In genomic region chr2:52068641-52069040, GRCm38 (mm10) we compare ENCODE assay signal across 20 mouse cellular contexts.
"Had no signal": no experiment of that assay in that cellular context is flagged by ENCODE, and none has a peak within 500 bp of the region (broad histone marks: within the 10 kb centered on the region; RNA-seq: fewer than 3 reads in every experiment).

No protein-coding gene starts in this region.

- H3K27ac ChIP-seq: limb, embryonic 10.5 days; limb, embryonic 13.5 days; liver, embryonic 12.5 days; liver, embryonic 15.5 days; lung, embryonic 15.5 days; midbrain, embryonic 12.5 days; midbrain, embryonic 15.5 days had no signal

- ATAC-seq: liver, embryonic 12.5 days; midbrain, embryonic 15.5 days had no signal

- H3K27me3 ChIP-seq: limb, embryonic 13.5 days; liver, embryonic 12.5 days; lung, embryonic 15.5 days; midbrain, embryonic 12.5 days; midbrain, embryonic 15.5 days had no signal

- H3K9me3 ChIP-seq: limb, embryonic 10.5 days; limb, embryonic 13.5 days; liver, embryonic 12.5 days; liver, embryonic 15.5 days; lung, embryonic 15.5 days; midbrain, embryonic 12.5 days; midbrain, embryonic 15.5 days had no signal

- DNase-seq: kidney, adult 18-20 months; kidney, adult 9 months; kidney, postnatal 14 days; kidney, postnatal 4 days; layer of hippocampus, postnatal 36 days; liver; lung, adult 18-20 months; lung, postnatal 10 days; lung, postnatal 36 days; thymus, adult 2 months; thymus, postnatal 14 days; thymus, postnatal 4 days had no signal

- H3K9ac ChIP-seq: limb, embryonic 13.5 days; liver, embryonic 12.5 days; liver, embryonic 15.5 days; lung, embryonic 15.5 days; midbrain, embryonic 12.5 days; midbrain, embryonic 15.5 days had no signal

- H3K4me3 ChIP-seq: limb, embryonic 10.5 days; limb, embryonic 13.5 days; liver, embryonic 12.5 days; liver, embryonic 15.5 days; lung, embryonic 15.5 days; megakaryocyte, embryonic 14.5 days; midbrain, embryonic 12.5 days; midbrain, embryonic 15.5 days had no signal

- H3K4me2 ChIP-seq: limb, embryonic 13.5 days; liver, embryonic 12.5 days; liver, embryonic 15.5 days; lung, embryonic 15.5 days; midbrain, embryonic 12.5 days; midbrain, embryonic 15.5 days had no signal

- H3K36me3 ChIP-seq: limb, embryonic 10.5 days; limb, embryonic 13.5 days; liver, embryonic 12.5 days; liver, embryonic 15.5 days; lung, embryonic 15.5 days; midbrain, embryonic 12.5 days; midbrain, embryonic 15.5 days had no signal
